Mouse (Mus musculus): ENCODE measurements around the gene Parm1.

DNA sequence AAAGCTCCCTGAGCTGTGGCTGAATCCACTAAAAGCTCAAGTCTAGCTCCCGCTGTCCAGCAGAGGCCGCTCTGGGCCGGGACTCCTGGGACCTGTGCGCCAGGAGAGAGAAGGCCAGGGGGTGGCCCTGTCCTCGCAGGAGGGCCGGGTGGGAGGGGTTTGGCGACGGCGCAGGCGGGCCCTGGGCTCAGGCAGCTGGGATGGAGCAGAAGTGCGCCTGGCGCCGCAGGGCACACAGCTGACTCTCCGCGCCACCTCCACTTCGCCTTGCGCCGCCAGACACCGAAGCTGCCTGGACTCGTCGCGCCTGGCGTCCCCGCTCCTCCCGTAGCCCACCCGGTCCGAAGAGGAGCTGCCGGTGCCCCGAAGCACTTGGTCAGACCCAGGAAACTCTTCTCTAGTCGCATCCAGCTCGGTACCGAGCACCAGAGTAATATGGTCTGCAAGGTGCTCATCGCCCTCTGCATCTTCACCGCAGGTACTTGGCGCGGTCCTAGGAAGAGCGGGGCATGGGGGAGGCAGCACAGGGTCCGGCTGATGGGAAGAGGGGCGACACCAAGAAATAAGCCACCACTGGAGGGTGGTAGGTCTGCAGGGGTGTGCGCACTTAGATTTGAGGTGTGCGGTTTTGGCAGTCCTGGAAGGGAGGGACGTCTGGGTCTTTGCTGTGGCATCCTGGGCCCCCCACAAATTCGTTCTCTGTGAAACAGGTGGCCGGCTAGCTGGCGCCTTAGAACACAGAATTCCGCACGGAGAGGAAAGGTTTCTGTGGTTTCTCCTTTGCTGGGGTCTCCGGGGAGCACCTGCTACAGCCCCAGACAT is at the start of gene Parm1:
- peak; percentile 51 for TF ChIP-seq CTCF (IDR thresholded peaks at IDR 0.05; ENCODE audit: insufficient read depth, low read length)
- peak; percentile 42; the same call in 1 of the 2 replicates for TF ChIP-seq POLR2A (IDR thresholded peaks at IDR 0.05; ENCODE audit: borderline replicate concordance, extremely low read depth, low read depth, low read length)
